Mouse (Mus musculus) MEL (cell line): ENCODE results near the gene Prkcz. TPM values are rescaled to one million over a fixed set of nuclear protein-coding genes. Genes with fewer than 3 reads are reported as not detected.

Source experiments
- DNase-seq: peaks from one replicate; pipeline ENCODE4 v3.0.0; 2011; ENCODE audit warnings: low read depth, low spot score
- H3K27ac ChIP-seq: 2 replicates; pipeline ENCODE4 v1.5.1; 2012; ENCODE audit warnings: low read depth, mild to moderate bottlenecking, control low read depth, low read length, moderate library complexity; ENCODE audit not compliant: control insufficient read depth
- H3K27me3 ChIP-seq, 2 experiments: fragments of 150-350 bp in 1 of 2; sonication (generic) in 1 of 2; 2 replicates each; pipeline ENCODE4 v1.6.1; 2012; ENCODE audit warnings: low read length in 2 of 2, mild to moderate bottlenecking in 2 of 2, improper control_type of control experiment in 1 of 2, moderate library complexity in 1 of 2; ENCODE audit not compliant: insufficient read depth in 2 of 2, control insufficient read depth in 1 of 2
- H3K36me3 ChIP-seq, 2 experiments: 2 replicates each; pipeline ENCODE4 v1.6.1; 2012 to 2014; ENCODE audit warnings: low read length in 2 of 2, improper control_type of control experiment in 1 of 2, inconsistent platforms in 1 of 2, mild to moderate bottlenecking in 1 of 2; ENCODE audit not compliant: insufficient read depth in 2 of 2, control insufficient read depth in 1 of 2
- H3K4me1 ChIP-seq, 2 experiments: fragments of 150-350 bp in 1 of 2; sonication (generic) in 1 of 2; 2 replicates each; pipeline ENCODE4 v1.6.1; 2012; ENCODE audit warnings: low read length in 2 of 2, improper control_type of control experiment in 1 of 2, mild to moderate bottlenecking in 1 of 2; ENCODE audit not compliant: insufficient read depth in 2 of 2, control insufficient read depth in 1 of 2
- H3K4me3 ChIP-seq, 2 experiments: fragments of 150-350 bp in 1 of 2; sonication (generic) in 1 of 2; 2 replicates each; pipeline ENCODE4 v1.5.1; 2012; ENCODE audit warnings: low read depth in 2 of 2, low read length in 2 of 2, mild to moderate bottlenecking in 2 of 2, moderate library complexity in 2 of 2, control low read depth in 1 of 2, improper control_type of control experiment in 1 of 2; ENCODE audit not compliant: control insufficient read depth in 1 of 2, insufficient read depth in 1 of 2
- H3K79me2 ChIP-seq: 2 replicates; pipeline ENCODE4 v1.6.1; 2012; ENCODE audit warnings: mild to moderate bottlenecking, low read length, moderate library complexity; ENCODE audit not compliant: control insufficient read depth, poor library complexity, insufficient read depth
- H3K9ac ChIP-seq: 2 replicates; pipeline ENCODE4 v1.6.1; 2012; ENCODE audit warnings: low read depth, mild to moderate bottlenecking, control low read depth, low read length, moderate library complexity; ENCODE audit not compliant: control insufficient read depth, poor library complexity, severe bottlenecking
- H3K9me3 ChIP-seq: fragments of 150-350 bp; sonication (generic); replicated peaks from 2 replicates; pipeline ENCODE4 v1.6.1; 2012; ENCODE audit warnings: mild to moderate bottlenecking, low read length, improper control_type of control experiment, moderate library complexity; ENCODE audit not compliant: insufficient read depth
- BHLHE40 ChIP-seq: IDR thresholded peaks from 2 replicates; pipeline ENCODE4 v1.6.1; 2012; ENCODE audit warnings: low read depth, mild to moderate bottlenecking, inconsistent platforms, low read length, improper control_type of control experiment, borderline replicate concordance
- CHD1 ChIP-seq: IDR thresholded peaks from 2 replicates; pipeline ENCODE4 v1.6.1; 2012; ENCODE audit warnings: low read depth, mild to moderate bottlenecking, inconsistent platforms, low read length, improper control_type of control experiment
- CHD2 ChIP-seq: IDR thresholded peaks from 2 replicates; pipeline ENCODE4 v1.6.1; 2011; ENCODE audit warnings: low read length, improper control_type of control experiment
- ELF1 ChIP-seq: IDR thresholded peaks from 2 replicates; pipeline ENCODE4 v1.6.1; 2014; ENCODE audit warnings: low read depth, mild to moderate bottlenecking, inconsistent platforms, low read length, improper control_type of control experiment, moderate library complexity
- EP300 ChIP-seq, 2 experiments: IDR thresholded peaks; 2 replicates each; pipeline ENCODE4 v1.6.1; 2011; ENCODE audit warnings: improper control_type of control experiment in 2 of 2, low read length in 2 of 2, low read depth in 1 of 2, mild to moderate bottlenecking in 1 of 2
- ETS1 ChIP-seq: IDR thresholded peaks from 2 replicates; pipeline ENCODE4 v1.6.1; 2012; ENCODE audit warnings: low read depth, mild to moderate bottlenecking, inconsistent platforms, low read length, improper control_type of control experiment, moderate library complexity
- GABPA ChIP-seq: IDR thresholded peaks from 2 replicates; pipeline ENCODE4 v1.6.1; 2012; ENCODE audit warnings: low read depth, mild to moderate bottlenecking, inconsistent platforms, low read length, improper control_type of control experiment, moderate library complexity
- MAFK ChIP-seq: IDR thresholded peaks from 2 replicates; pipeline ENCODE4 v1.6.1; 2011; ENCODE audit warnings: low read depth, mild to moderate bottlenecking, low read length, improper control_type of control experiment, borderline replicate concordance
- MAZ ChIP-seq: IDR thresholded peaks from 2 replicates; pipeline ENCODE4 v1.6.1; 2012; ENCODE audit warnings: low read depth, mild to moderate bottlenecking, inconsistent platforms, low read length, improper control_type of control experiment
- MXI1 ChIP-seq: IDR thresholded peaks from 2 replicates; pipeline ENCODE4 v1.6.1; 2011; ENCODE audit warnings: mild to moderate bottlenecking, low read depth, low read length, improper control_type of control experiment
- NRF1 ChIP-seq: IDR thresholded peaks from 2 replicates; pipeline ENCODE4 v1.6.1; 2014; ENCODE audit warnings: low read depth, mild to moderate bottlenecking, inconsistent platforms, low read length, improper control_type of control experiment, moderate library complexity; ENCODE audit not compliant: poor library complexity, insufficient read depth, severe bottlenecking
- POLR2AphosphoS2 ChIP-seq: IDR thresholded peaks from 2 replicates; pipeline ENCODE4 v1.6.1; 2011; ENCODE audit warnings: low read length, improper control_type of control experiment
- RCOR1 ChIP-seq: IDR thresholded peaks from 2 replicates; pipeline ENCODE4 v1.6.1; 2012; ENCODE audit warnings: low read depth, mild to moderate bottlenecking, inconsistent platforms, low read length, improper control_type of control experiment
- SIN3A ChIP-seq: IDR thresholded peaks from 2 replicates; pipeline ENCODE4 v1.6.1; 2012; ENCODE audit warnings: low read length, improper control_type of control experiment, inconsistent platforms
- TBP ChIP-seq: IDR thresholded peaks from 2 replicates; pipeline ENCODE4 v1.8.0; 2011; ENCODE audit warnings: low read depth, low read length, improper control_type of control experiment
- UBTF ChIP-seq: IDR thresholded peaks from 2 replicates; pipeline ENCODE4 v1.6.1; 2012; ENCODE audit warnings: low read depth, mild to moderate bottlenecking, inconsistent platforms, low read length, improper control_type of control experiment, moderate library complexity, borderline replicate concordance; ENCODE audit not compliant: insufficient read depth
- USF1 ChIP-seq: IDR thresholded peaks from 2 replicates; pipeline ENCODE4 v1.6.1; 2014; ENCODE audit warnings: low read depth, mild to moderate bottlenecking, inconsistent platforms, low read length, improper control_type of control experiment, moderate library complexity
- ZC3H11A ChIP-seq: IDR thresholded peaks from 2 replicates; pipeline ENCODE4 v1.6.1; 2012; ENCODE audit warnings: low read depth, mild to moderate bottlenecking, inconsistent platforms, low read length, improper control_type of control experiment
- ZMIZ1 ChIP-seq: IDR thresholded peaks from 2 replicates; pipeline ENCODE4 v1.6.1; 2012; ENCODE audit warnings: low read depth, mild to moderate bottlenecking, inconsistent platforms, low read length, improper control_type of control experiment, moderate library complexity
- ZNF384 ChIP-seq: IDR thresholded peaks from 2 replicates; pipeline ENCODE4 v1.6.1; 2012; ENCODE audit warnings: low read depth, mild to moderate bottlenecking, inconsistent platforms, low read length, improper control_type of control experiment
- polyA plus RNA-seq, 2 experiments: library from polyadenylated mRNA; stranded (reverse) in 1 of 2; unstranded in 1 of 2; fragments of >175 nt in 1 of 2; fragments of >200 nt in 1 of 2; gene quantifications; 2 replicates each; pipeline versions ENCODE4 v1.2.1 to v1.2.4; 2012; ENCODE audit warnings: low replicate concordance in 2 of 2, low read depth in 1 of 2; ENCODE audit not compliant: insufficient read length in 2 of 2, insufficient read depth in 1 of 2, missing spikeins in 1 of 2
- total RNA-seq: library from RNA; depleted of rRNA; stranded (reverse); fragments of 300-350 nt; gene quantifications from 2 replicates; pipeline ENCODE4 v1.2.3, GENCODE M21; 2012

Gene Prkcz
- total and polyA plus RNA-seq, 3 experiments: 0.12 to 0.92 TPM; not detected in 1

GRCm38 (mm10) chr4:155234371-155235310 lies 126.5 kb downstream of the Prkcz start:
- no peaks in the 10 kb centered on the region for H3K9me3 ChIP-seq
- peak overlapping the region; percentile 45 for H3K9ac ChIP-seq
- H3K4me1 ChIP-seq: 0 out of 4 replicates have a peak, but pooled peaks cover 0 to 10% of the 10 kb centered on the region in 2 experiments
- H3K79me2 ChIP-seq: no peaks in the 10 kb centered on the region
- peak; percentile 82 for DNase-seq
- peaks cover 0 to 2% of the 10 kb centered on the region in 2 experiments; a peak in 1 of 4 replicates for H3K36me3 ChIP-seq
- H3K27me3 ChIP-seq: peaks cover 1 to 6% of the 10 kb centered on the region in 2 experiments
- TF ChIP-seq ELF1: 0 out of 2 replicates have a peak, but pooled peaks have one; percentile 34
- no peak for TF ChIP-seq CHD1
- no peak for TF ChIP-seq ETS1
- no peak for TF ChIP-seq UBTF
- no peak for TF ChIP-seq MAZ
- TF ChIP-seq, all 39 proteins: peak for 1
- peak overlapping the region in 1 of 2 experiments; percentile 2; a peak in 1 of 4 replicates for H3K4me3 ChIP-seq
- H3K27ac ChIP-seq: peak overlapping the region; percentile 52; the same call in 1 of the 2 replicates

GRCm38 (mm10) chr4:155233878-155234277 lies 127.3 kb downstream of the Prkcz start:
- H3K79me2 ChIP-seq: no peaks in the 10 kb centered on the region
- H3K4me1 ChIP-seq: 0 out of 4 replicates have a peak, but pooled peaks cover 0 to 10% of the 10 kb centered on the region in 2 experiments
- TF ChIP-seq ZNF384 (no peak), RCOR1 (no peak), MAFK (no peak), CHD2 (no peak), POLR2AphosphoS2 (no peak), ELF1 (no peak)
- peaks cover 0 to 2% of the 10 kb centered on the region in 2 experiments; a peak in 1 of 4 replicates for H3K36me3 ChIP-seq
- H3K27ac ChIP-seq: no peak overlapping the region
- H3K9ac ChIP-seq: no peak overlapping the region
- peaks cover 3 to 6% of the 10 kb centered on the region in 2 experiments for H3K27me3 ChIP-seq
- DNase-seq: no peak
- H3K4me3 ChIP-seq: no peak overlapping the region
- H3K9me3 ChIP-seq: no peaks in the 10 kb centered on the region

- H3K4me1 ChIP-seq: peaks cover 0 to 6% of the 10 kb centered on the region in 2 experiments; a peak in 2 of 4 replicates
- H3K27me3 ChIP-seq: peaks cover 5 to 6% of the 10 kb centered on the region in 2 experiments
- H3K36me3 ChIP-seq: no peaks in the 10 kb centered on the region
- H3K79me2 ChIP-seq: peaks cover under 1% of the 10 kb centered on the region; the same call in 1 of the 2 replicates
- TF ChIP-seq SIN3A (no peak), MXI1 (no peak), USF1 (no peak), TBP (no peak), CHD1 (no peak), ZMIZ1 (no peak), MAZ (no peak), RCOR1 (no peak), ZC3H11A (no peak), MAFK (no peak), GABPA (no peak), EP300 (IDR thresholded peaks at IDR 0.05; ENCODE audit: low read depth in 1 of 2, low read length in 2 of 2) (no peak), NRF1 (no peak), BHLHE40 (no peak)
- no peaks in the 10 kb centered on the region for H3K9me3 ChIP-seq
- H3K9ac ChIP-seq: no peak overlapping the region
- no peak overlapping the region for H3K27ac ChIP-seq
- H3K4me3 ChIP-seq: no peak overlapping the region
- no peak for DNase-seq
Measured at GRCm38 (mm10) chr4:155228461-155228860, 132.7 kb downstream of the Prkcz start.
